Mouse (Mus musculus): ENCODE measurements at regions not wholly inside any gene's neighbourhood (a gene's known extent, or its start where the extent isn't known, plus 50 kb on each side); places are given as distances from the start of the nearest gene placed in this dataset.

- no peaks in the 10 kb centered on the region for H3K36me3 ChIP-seq
- WGBS = 93% methylated on average over 3 of the region's 3 CpGs
- no peak overlapping the region for H3K4me2 ChIP-seq
Observed at GRCm38 (mm10) chr1:78050231-78050630, 146.7 kb downstream of the Pax3 start.

GRCm38 (mm10) chr1:78032336-78032735 lies 164.6 kb downstream of the Pax3 start:
- Histone ChIP-seq H3K9me3 (no peaks in the 10 kb centered on the region), H3K9ac (no peak overlapping the region), H3K36me3 (no peaks in the 10 kb centered on the region), H3K27ac (replicated peaks) (no peak overlapping the region), H3K4me2 (no peak overlapping the region), H3K27me3 (no peaks in the 10 kb centered on the region), H3K4me3 (no peak overlapping the region), H3K4me1 (replicated peaks) (no peaks in the 10 kb centered on the region)
- no peak for ATAC-seq (ENCODE audit: low FRiP score, low read depth)
- WGBS = 94% methylated on average over 2 of the region's 2 CpGs

More at GRCm38 (mm10) chr1:78050231-78050630, 146.7 kb downstream of the Pax3 start:
- Histone ChIP-seq H3K4me1 (replicated peaks) (no peaks in the 10 kb centered on the region), H3K27me3 (no peaks in the 10 kb centered on the region), H3K9me3 (no peaks in the 10 kb centered on the region), H3K27ac (replicated peaks) (no peak overlapping the region), H3K9ac (no peak overlapping the region), H3K4me3 (no peak overlapping the region)
- no peak for ATAC-seq (ENCODE audit: low FRiP score, low read depth)

- ATAC-seq (ENCODE audit: low FRiP score, low read depth) = no peak
- no peak overlapping the region for H3K27ac ChIP-seq (replicated peaks)
- WGBS = 68% methylated on average over 6 of the region's 6 CpGs
- no peaks in the 10 kb centered on the region for H3K9me3 ChIP-seq
- no peak overlapping the region for H3K9ac ChIP-seq
- no peaks in the 10 kb centered on the region for H3K36me3 ChIP-seq
- H3K4me2 ChIP-seq = no peak overlapping the region
- no peaks in the 10 kb centered on the region for H3K27me3 ChIP-seq
- H3K4me3 ChIP-seq = no peak overlapping the region
- H3K4me1 ChIP-seq (replicated peaks) = peaks cover 2% of the 10 kb centered on the region; the same call in 1 of the 2 replicates
Observed at GRCm38 (mm10) chr1:78021766-78022165, 175.2 kb downstream of the Pax3 start.

GRCm38 (mm10) chr1:78021014-78021413 lies 175.9 kb downstream of the Pax3 start:
- no peak overlapping the region for H3K4me2 ChIP-seq
- H3K27me3 ChIP-seq = no peaks in the 10 kb centered on the region
- peaks cover 7% of the 10 kb centered on the region for H3K4me1 ChIP-seq (replicated peaks)
- H3K36me3 ChIP-seq = no peaks in the 10 kb centered on the region
- ATAC-seq (ENCODE audit: low FRiP score, low read depth) = no peak
- H3K9me3 ChIP-seq = no peaks in the 10 kb centered on the region
- no peak overlapping the region for H3K4me3 ChIP-seq
- H3K9ac ChIP-seq = no peak overlapping the region
- no peak overlapping the region for H3K27ac ChIP-seq (replicated peaks)
- 84% methylated on average over 6 of the region's 6 CpGs for WGBS

- peaks cover 7% of the 10 kb centered on the region for H3K4me1 ChIP-seq (replicated peaks)
- no peaks in the 10 kb centered on the region for H3K27me3 ChIP-seq
- ATAC-seq (ENCODE audit: low FRiP score, low read depth) = no peak
- no peak overlapping the region for H3K4me3 ChIP-seq
- no peaks in the 10 kb centered on the region for H3K9me3 ChIP-seq
- H3K27ac ChIP-seq (replicated peaks) = no peak overlapping the region
- WGBS = 76% methylated on average over 6 of the region's 6 CpGs
- H3K4me2 ChIP-seq = no peak overlapping the region
- H3K9ac ChIP-seq = no peak overlapping the region
- no peaks in the 10 kb centered on the region for H3K36me3 ChIP-seq
Observed at GRCm38 (mm10) chr1:78017949-78018617, 178.9 kb downstream of the Pax3 start.

- no peaks in the 10 kb centered on the region for H3K27me3 ChIP-seq
- H3K9ac ChIP-seq = peak overlapping the region; percentile 16; the same call in 1 of the 2 replicates
- no peak overlapping the region for H3K27ac ChIP-seq (replicated peaks)
- WGBS = 31% methylated on average over 18 of the region's 18 CpGs
- no peak for ATAC-seq (ENCODE audit: low FRiP score, low read depth)
- H3K4me2 ChIP-seq = peak overlapping the region; percentile 55
- no peaks in the 10 kb centered on the region for H3K36me3 ChIP-seq
- no peaks in the 10 kb centered on the region for H3K9me3 ChIP-seq
- peak overlapping the region; percentile 16; the same call in 1 of the 2 replicates for H3K4me3 ChIP-seq
- H3K4me1 ChIP-seq (replicated peaks) = peaks cover 7% of the 10 kb centered on the region
Observed at GRCm38 (mm10) chr1:78016541-78017267, 180.2 kb downstream of the Pax3 start.

GRCm38 (mm10) chr1:78015999-78016398 lies 180.9 kb downstream of the Pax3 start:
- WGBS = 39% methylated on average over 3 of the region's 3 CpGs
- H3K27ac ChIP-seq (replicated peaks) = no peak overlapping the region
- H3K36me3 ChIP-seq = no peaks in the 10 kb centered on the region
- H3K4me1 ChIP-seq (replicated peaks) = peaks cover 7% of the 10 kb centered on the region
- H3K4me2 ChIP-seq = no peak overlapping the region
- no peak overlapping the region for H3K9ac ChIP-seq
- no peaks in the 10 kb centered on the region for H3K9me3 ChIP-seq
- H3K4me3 ChIP-seq = no peak overlapping the region
- no peak for ATAC-seq (ENCODE audit: low FRiP score, low read depth)
- H3K27me3 ChIP-seq = no peaks in the 10 kb centered on the region

GRCm38 (mm10) chr1:78013396-78013795 lies 183.5 kb downstream of the Pax3 start:
- H3K27ac ChIP-seq (replicated peaks) = no peak overlapping the region
- H3K36me3 ChIP-seq = no peaks in the 10 kb centered on the region
- no peaks in the 10 kb centered on the region for H3K27me3 ChIP-seq
- ATAC-seq (ENCODE audit: low FRiP score, low read depth) = no peak
- H3K4me2 ChIP-seq = no peak overlapping the region
- WGBS = 29% methylated on average over 3 of the region's 3 CpGs
- peaks cover 7% of the 10 kb centered on the region for H3K4me1 ChIP-seq (replicated peaks)
- H3K9me3 ChIP-seq = no peaks in the 10 kb centered on the region
- H3K4me3 ChIP-seq = no peak overlapping the region
- H3K9ac ChIP-seq = no peak overlapping the region

- 30% methylated on average over 16 of the region's 16 CpGs for WGBS
- Histone ChIP-seq H3K4me3 (no peak overlapping the region), H3K36me3 (no peaks in the 10 kb centered on the region), H3K4me1 (replicated peaks) (no peaks in the 10 kb centered on the region), H3K9ac (no peak overlapping the region), H3K27me3 (no peaks in the 10 kb centered on the region), H3K9me3 (no peaks in the 10 kb centered on the region), H3K4me2 (no peak overlapping the region), H3K27ac (replicated peaks) (no peak overlapping the region)
- no peak for ATAC-seq (ENCODE audit: low FRiP score, low read depth)
Observed at GRCm38 (mm10) chr1:78008811-78009410, 188.0 kb downstream of the Pax3 start.

GRCm38 (mm10) chr1:78004376-78004775 lies 192.6 kb downstream of the Pax3 start:
- 88% methylated on average over 3 of the region's 3 CpGs for WGBS
- Histone ChIP-seq H3K36me3 (no peaks in the 10 kb centered on the region), H3K27me3 (no peaks in the 10 kb centered on the region), H3K4me1 (replicated peaks) (no peaks in the 10 kb centered on the region), H3K9ac (no peak overlapping the region), H3K27ac (replicated peaks) (no peak overlapping the region), H3K9me3 (no peaks in the 10 kb centered on the region), H3K4me3 (no peak overlapping the region), H3K4me2 (no peak overlapping the region)
- no peak for ATAC-seq (ENCODE audit: low FRiP score, low read depth)

- WGBS = 90% methylated on average over 3 of the region's 3 CpGs
- no peak for ATAC-seq (ENCODE audit: low FRiP score, low read depth)
- Histone ChIP-seq H3K36me3 (no peaks in the 10 kb centered on the region), H3K9ac (no peak overlapping the region), H3K4me1 (replicated peaks) (no peaks in the 10 kb centered on the region), H3K27ac (replicated peaks) (no peak overlapping the region), H3K4me3 (no peak overlapping the region), H3K9me3 (no peaks in the 10 kb centered on the region), H3K27me3 (no peaks in the 10 kb centered on the region), H3K4me2 (no peak overlapping the region)
Observed at GRCm38 (mm10) chr1:77998727-77999126, 198.2 kb downstream of the Pax3 start.

GRCm38 (mm10) chr1:77981528-77981927 lies 215.4 kb downstream of the Pax3 start:
- WGBS = 83% methylated on average over 4 of the region's 4 CpGs
- no peak overlapping the region for H3K4me2 ChIP-seq
- no peak overlapping the region for H3K27ac ChIP-seq (replicated peaks)
- no peaks in the 10 kb centered on the region for H3K36me3 ChIP-seq
- H3K9me3 ChIP-seq = no peaks in the 10 kb centered on the region
- H3K27me3 ChIP-seq = peaks cover 11% of the 10 kb centered on the region
- no peak overlapping the region for H3K9ac ChIP-seq
- H3K4me3 ChIP-seq = no peak overlapping the region
- ATAC-seq (ENCODE audit: low FRiP score, low read depth) = no peak
- no peaks in the 10 kb centered on the region for H3K4me1 ChIP-seq (replicated peaks)

Measured in hindbrain, embryonic 15.5 days (tissue).